Mouse (Mus musculus): ENCODE measurements around the gene Nwd2.

GRCm38 (mm10) chr5:63616792-63617668 is 31.9 kb upstream of the Nwd2 start:
- no peak for TF ChIP-seq CTCF (IDR thresholded peaks at IDR 0.05; ENCODE audit: extremely low read depth, insufficient read length, insufficient replicate concordance, low read depth, low read length)
- TF ChIP-seq POLR2A (IDR thresholded peaks at IDR 0.05; ENCODE audit: low read depth, low read length): no peak
